Mouse (Mus musculus): Measurements from ENCODE around the gene Hdac9.

The Hdac9 gene

DNA sequence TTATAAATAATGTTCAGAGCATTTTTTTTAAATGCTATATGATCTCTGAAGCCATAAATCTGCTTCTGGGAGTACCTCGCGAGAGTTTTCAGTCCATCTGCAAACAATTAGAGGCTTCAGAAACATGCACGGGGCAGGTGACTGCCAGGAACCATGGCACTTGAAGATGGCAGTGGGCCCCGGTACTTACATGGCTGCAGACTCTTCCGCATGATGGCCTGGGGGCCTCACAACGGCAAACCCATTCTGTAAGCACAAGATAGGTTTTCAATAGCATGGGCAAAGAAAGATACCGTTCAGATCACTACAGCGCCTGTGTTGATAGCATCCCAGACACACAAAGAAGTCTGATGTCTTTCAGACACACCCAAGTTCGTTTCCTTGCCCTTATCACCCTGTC is 695.9 kb downstream of the Hdac9 start:
- no peak for DNase-seq (ENCODE audit: low spot score in 2 of 2)

DNA sequence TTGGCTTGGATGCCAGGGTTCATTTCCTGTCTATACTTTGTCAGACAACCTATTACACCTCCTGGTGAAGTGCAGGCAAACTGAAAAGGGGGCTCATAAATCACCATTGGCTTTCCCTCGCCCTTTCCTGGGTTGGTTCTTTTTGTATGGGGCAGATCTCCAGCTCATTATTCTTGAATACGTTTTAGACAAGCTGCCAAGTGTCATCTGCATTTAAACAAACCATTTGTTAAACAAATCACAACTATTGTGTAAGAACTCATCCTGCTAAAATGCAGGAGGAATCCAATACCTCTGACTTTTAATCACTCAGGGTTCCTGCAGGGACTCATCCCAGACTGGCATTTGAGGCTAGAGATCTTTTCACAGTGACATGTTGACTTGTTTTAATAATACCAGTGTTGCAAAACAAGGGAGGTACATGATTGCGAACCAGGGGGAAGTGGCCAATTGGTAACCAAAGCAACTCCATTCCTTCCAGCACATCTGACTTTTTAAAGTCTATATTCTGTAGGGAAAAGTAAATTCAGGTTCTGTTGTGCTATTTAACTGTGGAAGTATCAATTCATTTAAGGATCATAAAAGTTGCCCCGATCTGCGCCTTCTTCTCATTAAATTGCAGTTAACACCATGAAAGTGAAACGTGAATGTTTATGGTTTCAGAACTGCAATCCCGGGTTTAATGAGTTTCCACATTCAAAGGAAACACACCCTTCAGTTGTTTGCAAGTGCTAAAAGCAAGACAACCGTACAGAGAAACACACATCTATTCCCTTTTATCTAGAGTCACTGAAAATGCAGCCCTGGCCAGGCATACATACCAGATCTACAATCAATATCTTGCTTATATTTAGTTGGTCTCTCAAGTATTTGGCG is 696.6 kb downstream of the Hdac9 start:
- DNase-seq (ENCODE audit: low spot score in 2 of 2) = no peak

DNA sequence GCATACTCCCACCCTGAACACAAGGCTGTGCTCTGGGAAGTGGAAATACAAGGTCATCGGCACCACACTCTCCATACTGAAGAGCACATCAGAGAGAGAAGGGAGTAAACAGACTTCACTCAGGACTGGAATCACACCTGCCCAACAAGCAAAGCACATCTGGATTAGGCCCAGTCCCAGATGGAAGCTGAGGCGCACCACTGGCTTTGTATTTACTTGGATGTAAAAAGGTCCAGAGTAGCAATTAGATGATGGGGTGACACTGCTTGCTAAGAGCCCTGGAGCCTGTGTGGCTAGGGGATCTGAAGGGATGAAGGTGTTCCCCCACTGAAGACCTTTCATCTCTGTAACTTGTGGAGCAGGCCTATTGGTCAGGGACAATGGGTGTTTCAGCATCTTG is 698.3 kb downstream of the Hdac9 start:
- no peak for DNase-seq (ENCODE audit: low spot score in 2 of 2)

DNA sequence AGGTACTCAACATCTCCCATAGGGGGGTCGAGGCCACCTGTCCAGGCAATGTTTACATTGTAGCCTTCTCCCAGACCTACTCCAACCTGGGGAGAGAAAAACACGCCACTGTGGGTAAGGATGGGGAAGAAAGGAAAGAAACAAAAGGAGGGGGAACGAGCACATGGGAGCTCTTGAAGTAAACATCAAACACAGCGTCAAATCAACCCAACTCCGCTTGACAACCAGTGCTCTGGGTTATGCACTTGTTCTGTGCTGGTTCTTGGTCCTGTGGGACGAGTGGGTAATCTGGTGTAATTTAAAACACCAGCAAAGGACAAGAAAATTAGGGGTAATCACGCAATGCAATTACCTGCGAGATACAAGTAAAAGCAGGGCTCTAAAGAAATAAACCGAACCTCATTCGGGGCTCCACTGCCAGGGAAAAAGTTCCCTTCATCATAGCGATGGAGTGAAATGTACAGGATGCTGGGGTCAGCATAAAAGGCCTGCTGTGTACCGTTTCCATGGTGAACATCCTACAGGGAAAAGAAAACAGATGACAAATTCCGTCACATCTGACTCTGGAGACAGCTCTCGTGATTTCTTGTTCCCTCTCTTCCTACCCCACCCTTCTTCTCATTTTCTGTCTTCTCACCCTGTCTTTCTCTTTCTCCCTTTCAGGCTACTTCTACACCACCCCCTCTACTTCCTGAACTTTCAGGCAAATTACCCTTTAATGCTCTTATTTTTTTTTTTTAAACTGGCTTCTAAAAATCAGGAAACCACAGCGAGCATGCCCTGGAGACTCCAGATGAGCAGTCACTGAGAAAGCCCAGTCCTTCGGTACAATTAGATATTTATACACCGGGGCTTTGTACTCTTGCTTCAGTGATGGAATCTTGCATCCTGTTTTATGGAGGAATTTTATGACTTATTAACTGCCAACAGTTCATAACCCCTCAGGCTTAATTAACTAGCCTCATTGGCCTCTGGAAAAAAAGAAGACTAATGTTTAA is 701.6 kb downstream of the Hdac9 start:
- DNase-seq (ENCODE audit: low spot score in 2 of 2) = no peak

DNA sequence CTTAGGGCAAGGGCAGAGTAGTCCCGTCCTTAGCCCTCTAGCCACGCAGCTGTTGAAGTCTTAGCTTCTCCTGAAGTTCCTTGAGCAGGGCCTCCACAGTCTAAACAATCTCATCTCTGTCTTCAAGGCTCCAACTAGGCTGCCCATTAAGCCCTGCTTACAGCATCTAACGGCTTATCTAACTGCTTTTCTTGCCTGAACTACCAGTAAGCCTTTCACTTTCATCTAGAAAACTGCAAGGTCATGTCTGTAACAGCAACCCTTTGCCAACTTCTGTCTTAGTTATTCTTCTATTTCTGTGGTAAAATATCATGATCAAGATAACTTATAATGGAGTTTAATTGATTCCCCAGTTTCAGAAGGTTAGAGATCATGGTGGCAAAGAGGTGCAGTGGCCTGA is 704.7 kb downstream of the Hdac9 start:
- DNase-seq (ENCODE audit: low spot score in 2 of 2) = no peak

DNA sequence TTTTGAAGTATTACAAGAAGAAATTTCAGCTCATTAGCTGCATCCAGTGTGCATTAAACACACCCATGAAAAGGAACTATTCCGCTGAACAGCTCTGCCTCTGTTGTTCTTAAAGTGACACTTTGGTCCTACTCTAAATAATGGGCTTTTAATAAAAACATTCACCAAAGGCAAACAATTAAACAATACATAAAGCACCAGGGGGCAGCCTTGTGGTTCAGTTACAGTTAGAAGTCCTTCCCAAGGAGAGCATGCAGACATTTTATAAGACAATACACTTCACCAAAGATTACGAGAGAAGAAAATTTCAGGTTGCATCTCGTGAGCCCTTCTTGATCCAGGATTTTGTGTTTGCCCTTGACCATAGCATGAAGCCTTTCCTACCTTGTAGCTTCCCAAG is 715.4 kb downstream of the Hdac9 start:
- DNase-seq (ENCODE audit: low spot score in 2 of 2) = no peak

DNA sequence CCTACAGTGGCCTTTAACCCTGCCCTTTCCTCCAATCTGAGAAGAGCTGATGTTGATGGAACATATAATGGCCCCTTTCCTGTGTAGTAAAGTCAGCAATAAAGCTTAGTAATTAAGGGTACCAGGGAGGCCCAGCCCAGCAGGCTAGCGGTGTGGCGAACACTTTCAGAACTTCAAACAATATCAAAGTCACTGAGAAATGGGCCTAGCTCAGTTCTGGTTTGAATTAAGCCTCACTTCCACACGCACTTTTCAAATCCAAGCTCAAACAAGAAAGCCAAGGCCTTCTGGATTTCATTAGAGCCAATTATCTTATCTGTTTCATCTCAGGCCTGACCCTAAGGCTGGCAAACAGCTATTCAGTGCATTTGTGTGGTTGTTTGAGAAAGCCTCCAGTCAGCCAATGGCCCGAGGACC is 716.9 kb downstream of the Hdac9 start:
- no peak for DNase-seq (ENCODE audit: low spot score in 2 of 2)

DNA sequence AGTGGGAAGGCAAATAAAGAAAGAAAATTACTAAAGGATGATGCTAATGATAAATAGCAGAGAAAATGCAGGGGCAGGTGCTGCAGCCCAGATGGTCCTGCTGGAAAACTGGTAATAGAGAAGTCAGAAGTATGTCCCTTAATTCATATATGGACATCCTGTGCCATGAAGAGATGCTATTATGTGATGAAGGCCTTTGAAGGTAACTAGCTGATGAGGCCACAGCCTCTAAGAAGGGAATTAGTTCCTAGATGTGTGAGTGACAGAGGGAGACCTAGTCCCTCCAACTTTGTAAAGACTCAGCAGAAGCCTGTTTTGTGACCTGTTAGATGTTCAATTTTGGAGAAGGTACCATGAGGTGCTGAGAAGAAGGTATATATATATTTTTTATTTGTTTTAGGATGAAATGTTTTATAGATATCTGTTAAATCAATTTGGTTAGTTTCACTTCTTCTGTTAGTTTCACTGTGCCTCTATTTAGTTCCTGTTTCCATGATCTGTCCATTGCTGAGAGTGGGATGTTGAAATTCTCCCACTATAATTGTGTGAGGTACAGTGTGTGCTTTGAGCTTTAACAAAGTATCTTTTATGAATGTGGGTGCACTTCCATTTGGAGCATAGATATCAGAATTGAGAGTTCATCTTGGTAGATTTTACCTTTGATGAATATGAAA is 721.6 kb downstream of the Hdac9 start:
- no peak for DNase-seq (ENCODE audit: low spot score in 2 of 2)

DNA sequence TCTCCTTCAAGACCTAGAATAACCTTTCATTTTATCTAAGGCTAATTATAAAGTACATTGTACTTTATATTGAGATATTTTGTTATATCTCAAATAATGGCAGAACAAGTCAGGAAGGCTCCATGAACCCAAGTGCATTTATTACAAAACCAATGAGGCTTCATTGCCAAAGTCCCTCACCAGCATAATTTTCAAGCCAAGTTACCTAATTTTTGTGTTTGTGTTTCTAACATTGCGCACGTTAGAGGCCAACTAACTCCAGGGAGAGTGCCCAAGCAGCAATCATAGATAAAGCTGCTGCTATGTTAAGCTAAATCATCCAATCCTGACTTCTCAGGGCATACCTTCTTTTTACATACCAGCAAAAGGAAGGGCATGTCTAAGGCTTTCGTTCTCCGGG is 722.8 kb downstream of the Hdac9 start:
- DNase-seq (ENCODE audit: low spot score in 2 of 2) = no peak

DNA sequence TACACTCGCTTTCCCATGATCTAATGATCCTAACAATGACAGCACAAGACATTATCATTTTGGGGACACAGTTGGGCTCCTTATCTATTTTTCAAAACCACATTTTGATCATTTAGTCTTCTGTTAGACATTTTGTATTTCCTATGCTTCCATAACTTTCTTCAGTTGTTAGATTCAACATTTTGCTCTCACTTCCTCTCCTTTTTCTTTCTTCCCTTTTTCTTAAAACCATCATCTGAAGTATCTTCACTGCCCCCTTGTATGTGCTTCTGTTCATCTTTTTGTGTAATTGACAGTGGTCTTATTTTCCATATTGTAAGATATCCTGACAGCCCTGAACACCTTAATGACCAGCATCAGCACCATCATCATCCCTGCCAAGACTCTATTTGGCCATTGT is 725.6 kb downstream of the Hdac9 start:
- DNase-seq (ENCODE audit: low spot score in 2 of 2) = no peak

DNA sequence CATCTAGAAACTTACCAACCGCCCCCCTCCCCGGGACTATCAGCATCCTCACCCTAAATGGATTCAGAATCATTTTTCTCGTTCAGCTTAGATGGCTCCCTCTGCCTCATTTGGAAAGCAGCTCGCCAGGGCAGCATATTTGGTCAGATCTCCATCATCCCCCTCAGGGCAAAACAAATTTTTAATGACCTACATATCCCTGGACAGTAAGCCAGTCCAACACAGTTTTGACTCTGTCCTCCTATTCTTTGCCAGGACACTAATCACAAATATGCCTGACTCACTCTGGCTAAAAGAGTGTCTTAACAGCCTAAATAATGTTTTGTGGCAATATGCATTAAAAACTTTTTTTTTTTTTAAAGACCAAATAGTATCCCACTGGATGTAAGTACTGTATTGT is 738.0 kb downstream of the Hdac9 start:
- DNase-seq (ENCODE audit: low spot score in 2 of 2) = no peak

DNA sequence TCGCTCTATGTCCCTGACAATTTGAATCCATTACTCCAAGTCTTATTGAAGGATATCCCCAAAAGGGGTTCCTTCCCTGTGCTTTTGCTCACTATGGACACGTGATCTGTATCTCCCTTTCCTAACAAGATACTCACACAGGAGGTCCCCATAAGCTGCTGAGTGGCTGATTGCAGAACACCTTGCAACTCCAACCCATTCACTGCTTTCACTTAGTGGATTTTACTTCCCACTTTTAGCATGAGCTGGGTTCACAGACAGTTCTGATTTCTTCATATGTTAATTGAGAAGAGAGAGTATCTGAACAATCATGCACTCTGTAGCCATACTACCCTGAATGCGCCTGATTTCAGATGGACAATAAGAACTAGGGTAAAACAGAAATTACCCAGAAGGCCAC is 740.1 kb downstream of the Hdac9 start:
- DNase-seq (ENCODE audit: low spot score in 2 of 2) = no peak

DNA sequence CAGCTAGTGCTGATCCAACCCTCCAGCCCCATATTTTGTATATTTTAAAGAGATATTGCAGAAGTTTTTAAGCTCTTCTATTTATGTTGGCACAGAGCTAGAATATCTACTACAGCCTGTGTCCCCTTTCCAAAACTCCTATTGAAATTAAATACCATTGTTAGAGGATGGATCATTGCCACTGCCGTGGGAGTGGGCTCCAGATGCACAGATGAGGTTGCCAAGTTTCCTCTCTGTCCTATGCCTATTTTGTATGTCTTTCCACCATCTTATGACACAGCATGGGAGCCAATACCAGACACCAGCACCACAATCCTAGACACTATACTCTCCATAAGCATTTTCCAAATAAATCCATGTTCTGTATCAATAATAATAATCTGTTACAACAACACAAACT is 743.9 kb downstream of the Hdac9 start:
- DNase-seq (ENCODE audit: low spot score in 2 of 2) = no peak

DNA sequence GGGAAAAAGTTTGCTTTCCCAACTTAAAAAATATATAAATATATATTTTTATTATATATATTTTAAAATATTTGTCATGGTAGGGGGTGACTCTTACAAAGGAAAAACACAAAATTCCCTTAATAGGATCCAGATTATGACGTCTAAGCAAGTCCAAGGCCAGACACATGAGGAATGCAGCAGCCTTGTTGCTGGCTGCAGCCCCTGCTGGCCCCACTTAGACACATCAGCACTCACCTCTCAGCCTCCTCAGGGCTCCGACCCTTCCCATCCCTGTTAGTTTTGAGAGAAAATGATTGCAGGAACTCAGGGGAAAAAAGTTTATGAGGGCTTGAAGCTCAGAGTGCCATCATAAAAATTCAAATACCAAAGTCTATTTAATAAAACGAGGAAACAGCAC is 746.3 kb downstream of the Hdac9 start:
- DNase-seq (ENCODE audit: low spot score in 2 of 2) = no peak

DNA sequence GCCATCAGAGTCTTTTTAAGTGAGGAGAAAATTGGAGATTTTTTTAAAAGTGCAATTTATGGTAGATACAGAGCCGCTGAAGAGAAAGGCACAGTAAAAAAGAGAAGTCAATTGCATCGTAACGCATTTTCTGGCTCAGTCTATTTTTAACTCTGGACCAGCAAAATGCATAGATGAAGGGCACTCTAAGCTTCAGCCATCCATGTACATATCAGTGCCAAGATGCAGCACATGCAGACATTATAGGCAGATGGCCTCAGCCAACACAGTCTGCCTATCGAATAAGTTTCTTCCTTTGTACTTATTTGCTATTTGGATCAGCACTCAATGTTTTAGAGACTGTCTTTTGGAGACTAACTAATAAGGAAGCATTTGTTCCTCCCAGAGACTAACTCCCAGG is 751.2 kb downstream of the Hdac9 start:
- no peak for DNase-seq (ENCODE audit: low spot score in 2 of 2)

DNA sequence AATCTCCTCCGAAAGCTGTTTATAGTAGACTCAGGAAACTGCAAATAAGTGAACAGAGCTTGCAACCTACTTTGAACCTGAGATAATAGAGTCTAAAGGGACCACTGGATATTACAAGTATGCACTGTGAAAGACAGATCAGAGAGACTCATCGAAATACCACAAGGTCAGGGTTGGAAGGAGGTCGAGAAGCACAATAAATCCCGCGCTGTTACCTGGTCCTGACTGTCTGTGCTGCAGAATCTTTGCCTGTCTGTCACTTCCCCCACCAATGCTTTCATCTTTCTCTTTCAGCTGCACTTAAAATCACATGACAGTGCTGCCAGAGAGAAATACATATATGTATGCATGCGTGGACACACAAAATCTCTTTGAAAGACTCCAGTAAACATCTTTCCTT is 760.6 kb downstream of the Hdac9 start:
- DNase-seq (ENCODE audit: low spot score in 2 of 2) = no peak

DNA sequence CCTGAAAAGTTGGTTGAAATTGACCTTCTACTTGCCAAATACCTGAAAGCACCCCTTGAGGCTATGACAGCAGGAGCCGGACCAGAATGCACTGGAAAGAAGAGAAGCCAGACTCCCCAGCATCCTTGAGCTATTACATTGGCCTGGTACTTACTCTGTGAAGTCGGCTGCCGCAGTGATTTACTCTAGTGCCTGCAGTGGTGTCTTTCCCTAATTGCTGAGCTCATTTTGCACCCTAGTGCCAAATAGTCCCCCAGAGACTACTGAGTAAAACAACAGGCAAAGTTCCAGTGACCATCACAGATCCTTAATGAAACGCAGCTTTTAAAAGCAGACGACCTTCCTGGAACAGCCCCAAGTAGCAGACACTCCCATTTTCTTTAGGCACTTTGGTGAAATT is 761.2 kb downstream of the Hdac9 start:
- no peak for DNase-seq (ENCODE audit: low spot score in 2 of 2)

DNA sequence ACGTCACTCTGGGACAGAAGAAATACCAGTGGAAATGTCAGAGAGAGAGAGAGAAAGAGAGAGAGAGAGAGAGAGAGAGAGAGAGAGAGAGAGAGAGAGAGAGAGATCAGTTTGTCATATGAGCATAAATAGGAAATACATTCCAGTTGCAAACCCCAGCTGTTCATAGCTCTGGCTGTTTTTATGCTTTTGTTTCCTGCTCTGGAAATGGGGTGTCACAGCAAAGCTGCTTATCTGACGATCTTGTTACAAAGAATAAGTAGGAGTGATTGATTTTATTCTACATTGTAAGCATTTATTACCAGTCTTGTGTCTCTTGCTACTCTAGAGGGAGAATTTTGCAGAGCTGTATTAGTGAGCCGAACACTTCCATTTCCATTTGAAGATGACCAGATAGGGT is 762.1 kb downstream of the Hdac9 start:
- no peak for DNase-seq (ENCODE audit: low spot score in 2 of 2)

DNA sequence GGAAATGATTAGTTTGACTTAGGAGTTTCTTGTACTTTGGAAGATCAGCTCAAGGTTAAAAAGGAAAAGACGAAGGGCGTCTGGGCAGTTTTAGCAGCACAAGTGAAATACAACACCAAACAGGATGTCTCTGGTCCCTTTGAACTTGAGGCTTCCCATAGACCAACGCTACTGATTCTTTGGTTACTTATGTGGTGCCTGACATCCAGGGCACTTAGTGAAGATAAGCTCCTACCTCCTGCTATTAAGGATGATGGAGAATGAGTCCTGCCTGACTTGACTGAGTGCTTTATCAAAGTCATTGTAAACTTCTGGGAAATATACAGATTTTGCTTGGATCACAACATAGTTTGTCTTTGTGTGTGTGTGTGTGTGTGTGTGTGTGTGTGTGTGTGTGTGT is 765.6 kb downstream of the Hdac9 start:
- no peak for DNase-seq (ENCODE audit: low spot score in 2 of 2)

DNA sequence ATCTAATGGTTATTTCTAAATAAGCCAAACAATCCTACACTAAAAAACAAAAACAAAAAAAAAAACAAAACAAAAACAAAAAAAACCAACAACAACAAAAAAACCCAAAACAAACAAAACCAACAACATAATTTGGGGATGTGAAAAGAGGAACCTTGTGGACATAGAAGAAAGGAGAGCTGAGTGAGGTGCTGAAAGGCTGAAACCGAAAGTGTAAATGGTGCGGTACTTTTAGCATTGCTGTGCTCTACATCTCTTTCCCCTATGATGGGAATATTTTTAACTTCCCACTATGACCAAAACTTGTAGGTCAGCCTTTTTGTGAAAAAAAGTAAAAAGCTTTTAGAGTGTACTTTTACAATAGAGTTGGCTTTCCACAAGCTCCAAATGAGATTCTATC is 774.2 kb downstream of the Hdac9 start:
- DNase-seq (ENCODE audit: low spot score in 2 of 2) = no peak

DNA sequence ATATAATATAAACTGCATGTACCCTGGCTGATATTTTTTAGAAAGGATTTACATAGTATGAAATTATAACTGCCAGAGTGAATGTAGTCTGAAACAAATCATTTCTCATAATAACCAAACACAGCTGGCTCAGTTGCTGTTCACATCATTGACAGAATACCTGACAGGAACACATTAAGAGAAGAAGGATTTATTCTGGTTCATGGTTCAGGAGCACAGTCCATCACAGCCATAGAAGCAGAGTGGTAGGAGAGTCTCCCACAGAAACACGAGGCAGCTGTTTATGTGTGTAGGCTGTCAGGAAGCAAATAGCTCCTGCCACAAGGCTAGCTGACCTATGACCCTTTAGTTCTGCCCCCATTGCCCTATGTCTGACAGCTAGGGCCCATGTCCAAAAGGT is 803.6 kb downstream of the Hdac9 start:
- DNase-seq (ENCODE audit: low spot score in 2 of 2) = no peak

DNA sequence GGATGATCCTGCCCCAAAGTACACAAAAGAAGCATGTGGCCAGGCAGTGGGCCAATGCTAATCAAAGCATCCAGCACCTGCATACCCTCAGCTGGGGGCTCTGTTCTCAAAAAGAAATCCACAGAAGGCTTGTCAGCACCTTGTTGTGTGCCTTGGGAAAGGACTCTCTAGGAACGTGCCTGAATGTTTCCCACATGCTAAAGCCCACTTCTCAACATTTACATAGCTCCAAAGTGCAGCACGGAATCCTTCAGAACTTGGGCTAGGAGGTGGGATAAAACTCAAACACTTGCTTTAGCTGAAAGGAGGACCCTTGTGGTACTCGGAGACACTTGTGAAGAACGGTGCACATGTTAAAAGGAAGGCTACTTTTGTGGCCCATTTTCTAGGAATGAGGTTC is 823.9 kb downstream of the Hdac9 start:
- DNase-seq (ENCODE audit: low spot score in 2 of 2) = no peak

Measured in spleen, postnatal 10 days (tissue).